Mouse (Mus musculus) limb, embryonic 14.5 days (tissue): ENCODE measurements around the gene Psma5. TPM values are rescaled to one million over a fixed set of nuclear protein-coding genes. Genes with fewer than 3 reads are reported as not detected.
"Not testable (repeated sequence)": the region's sequence is repeated elsewhere in the genome, so short reads cannot be mapped to it uniquely, and the experiment has no call there.

ENCODE experiments used
- ATAC-seq: fragments of 200-750 bp; cut with Nextera tagmentation; 2 replicates; pipeline ENCODE4 v1.8.0; 2017; ENCODE audit warnings: low read depth, moderate number of reproducible peaks, moderate TSS enrichment; ENCODE audit not compliant: low FRiP score
- DNase-seq: peaks from one replicate; pipeline ENCODE4 v3.0.0-alpha.2; 2015; ENCODE audit warnings: low spot score
- H3K27ac ChIP-seq: fragments of 300-500 bp; sonication (generic); replicated peaks from 2 replicates; pipeline ENCODE4 v1.5.1; 2014; ENCODE audit warnings: low read depth, mild to moderate bottlenecking, low read length, moderate library complexity, mixed read lengths
- H3K27me3 ChIP-seq: fragments of 300-500 bp; sonication (generic); 2 replicates; pipeline ENCODE4 v1.6.1; 2014; ENCODE audit warnings: low read length, mixed read lengths; ENCODE audit not compliant: control insufficient read depth, insufficient read depth
- H3K36me3 ChIP-seq: fragments of 300-500 bp; sonication (generic); 2 replicates; pipeline ENCODE4 v1.6.1; 2014; ENCODE audit warnings: mild to moderate bottlenecking, low read length, moderate library complexity, mixed read lengths; ENCODE audit not compliant: control insufficient read depth, insufficient read depth
- H3K4me1 ChIP-seq: fragments of 300-500 bp; sonication (generic); 2 replicates; pipeline ENCODE4 v1.6.1; 2014; ENCODE audit warnings: antibody characterized with exemption, low read length, mixed read lengths; ENCODE audit not compliant: control insufficient read depth, insufficient read depth
- H3K4me2 ChIP-seq: fragments of 300-500 bp; sonication (generic); replicated peaks from 2 replicates; pipeline ENCODE4 v1.6.1; 2014; ENCODE audit warnings: low read depth, mild to moderate bottlenecking, low read length, moderate library complexity; ENCODE audit not compliant: severe bottlenecking
- H3K4me3 ChIP-seq: fragments of 300-500 bp; sonication (generic); replicated peaks from 2 replicates; pipeline ENCODE4 v1.5.1; 2014; ENCODE audit warnings: low read length
- H3K9ac ChIP-seq: fragments of 300-500 bp; sonication (generic); 2 replicates; pipeline ENCODE4 v1.6.1; 2014; ENCODE audit warnings: mild to moderate bottlenecking, low read depth, low read length, moderate library complexity; ENCODE audit not compliant: severe bottlenecking
- H3K9me3 ChIP-seq: fragments of 300-500 bp; sonication (generic); 2 replicates; pipeline ENCODE4 v1.6.1; 2016; ENCODE audit warnings: low read length; ENCODE audit not compliant: control insufficient read depth
- POLR2A ChIP-seq: fragments of 200-500 bp; IDR thresholded peaks from 2 replicates; pipeline ENCODE4 v1.8.0; 2012; ENCODE audit warnings: inconsistent platforms, mild to moderate bottlenecking, moderate library complexity, borderline replicate concordance; ENCODE audit not compliant: insufficient read depth, insufficient read length; ENCODE audit errors: extremely low read depth
- WGBS: fragments of 180-500 bp; shearing (Covaris S2); extraction: QIAGEN DNeasy Blood & Tissue Kit; methylation state at CpG from one replicate; pipeline ENCODE4 v1.1.7; 2014; 5-methylcytosine and 5-hydroxymethylcytosine counted together
- polyA plus RNA-seq, 2 experiments: library from polyadenylated mRNA; depleted of rRNA in 1 of 2; stranded (reverse) in 1 of 2; unstranded in 1 of 2; fragments of >200 nt; fragmentation: Nextera tagmentation in 1 of 2; extraction: Ambion mirVana in 1 of 2; gene quantifications; 2 replicates each; pipeline versions ENCODE4 v1.2.1 to v1.2.3; 2012 to 2014

Psma5 gene
- polyA plus RNA-seq, 2 experiments, result 177 to 312 TPM

DNA sequence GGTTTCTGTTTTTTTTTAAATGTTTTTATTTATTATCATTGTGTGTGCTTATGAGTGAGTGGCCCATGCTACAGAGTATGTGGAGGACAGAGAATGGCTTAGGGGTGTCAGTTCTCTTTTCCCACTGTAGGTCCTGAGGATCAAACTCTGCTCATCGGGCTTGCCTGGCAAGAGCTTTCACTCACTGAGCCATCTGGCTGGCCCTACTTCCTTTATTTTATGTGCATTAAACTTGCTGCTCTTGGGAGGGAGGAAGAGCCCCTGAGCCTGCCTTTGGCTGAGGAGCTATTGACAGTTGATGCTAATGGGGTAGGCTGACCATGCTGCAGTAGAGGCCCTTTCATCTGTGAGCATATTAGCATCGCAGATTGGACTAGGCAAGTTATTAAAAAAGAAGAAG lies 9.9 kb upstream of the Psma5 start:
- Histone ChIP-seq H3K4me3 (no peak overlapping the region), H3K9ac (no peak overlapping the region), H3K4me2 (no peak overlapping the region), H3K27me3 (no peaks in the 10 kb centered on the region), H3K36me3 (no peaks in the 10 kb centered on the region), H3K27ac (no peak overlapping the region), H3K4me1 (no peaks in the 10 kb centered on the region), H3K9me3 (no peaks in the 10 kb centered on the region)
- WGBS, result 84% methylated on average over 2 of the region's 2 CpGs
- DNase-seq (no peak), ATAC-seq (no peak)
- no peak for TF ChIP-seq POLR2A

DNA sequence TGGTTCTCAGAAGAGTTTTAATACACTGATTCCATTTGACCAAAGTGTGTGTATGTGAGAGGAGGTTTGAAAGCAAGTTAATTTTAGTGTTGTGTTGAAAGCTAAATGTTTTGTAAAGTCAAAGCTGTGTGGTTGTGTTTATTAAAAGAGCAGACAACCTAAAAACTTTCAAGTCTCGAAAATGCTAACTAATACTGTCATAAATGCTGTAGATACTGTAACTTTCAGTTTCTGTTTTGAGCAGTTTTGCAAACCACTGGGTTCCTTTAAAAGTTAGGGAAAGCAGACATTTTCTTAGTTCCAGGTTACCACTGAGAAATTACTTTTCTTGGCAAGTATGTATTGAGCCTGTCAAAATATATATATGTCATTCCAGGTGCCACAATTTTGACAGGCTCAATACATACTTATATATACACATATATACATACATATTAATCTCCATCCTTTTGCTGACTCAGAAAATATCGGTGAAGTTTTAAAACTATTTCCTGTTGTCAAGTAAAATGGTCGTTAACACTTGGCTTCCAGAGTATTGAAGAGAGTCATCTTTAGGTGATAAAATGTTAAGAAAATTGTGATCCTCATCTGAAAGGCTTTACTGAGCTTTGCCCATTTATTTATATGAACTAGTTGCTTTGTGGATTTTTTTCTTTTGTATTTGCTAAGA lies 1.2 kb downstream of the Psma5 start:
- no peak for TF ChIP-seq POLR2A

DNA sequence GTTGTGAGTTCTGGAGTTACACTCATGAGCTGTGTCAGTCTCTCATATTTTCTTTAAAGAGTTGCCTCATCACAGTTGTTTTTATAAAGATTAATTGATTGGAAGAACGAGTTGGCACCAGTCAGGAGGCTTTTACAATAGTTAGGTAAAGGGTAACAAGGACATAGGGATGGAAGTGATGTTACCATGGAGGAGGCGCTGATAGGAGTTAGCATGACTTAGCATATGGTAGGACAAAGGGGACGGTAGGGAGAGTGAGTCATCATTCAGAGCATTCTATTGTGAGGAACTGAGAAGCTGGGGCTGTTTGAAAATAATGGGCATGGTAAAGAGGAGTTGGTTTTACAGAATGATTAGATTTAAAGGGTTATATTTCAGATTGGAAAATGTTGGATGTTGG lies 2.6 kb downstream of the Psma5 start:
- Histone ChIP-seq H3K4me1 (peaks cover 14% of the 10 kb centered on the region; the same call in 1 of the 2 replicates), H3K9me3 (no peaks in the 10 kb centered on the region), H3K27me3 (no peaks in the 10 kb centered on the region), H3K9ac (no peak overlapping the region), H3K4me2 (no peak overlapping the region), H3K27ac (no peak overlapping the region), H3K36me3 (peaks cover 18% of the 10 kb centered on the region; the same call in 1 of the 2 replicates), H3K4me3 (no peak overlapping the region)
- no peak for ATAC-seq
- DNase-seq, result no peak
- WGBS, result 84% methylated on average over 3 of the region's 3 CpGs
- TF ChIP-seq POLR2A, result no peak

More for the DNA sequence above, 1.2 kb downstream of the Psma5 start:
- Histone ChIP-seq H3K4me1 (peaks cover 14% of the 10 kb centered on the region; the same call in 1 of the 2 replicates), H3K4me3 (peak overlapping the region; percentile 96), H3K27me3 (no peaks in the 10 kb centered on the region), H3K4me2 (peak overlapping the region; percentile 79), H3K27ac (no peak overlapping the region), H3K9me3 (no peaks in the 10 kb centered on the region), H3K9ac (peak overlapping the region; percentile 88), H3K36me3 (peaks cover 11% of the 10 kb centered on the region; the same call in 1 of the 2 replicates)
- ATAC-seq (no peak), DNase-seq (no peak)
- WGBS, result 69% methylated on average over 3 of the region's 3 CpGs

DNA sequence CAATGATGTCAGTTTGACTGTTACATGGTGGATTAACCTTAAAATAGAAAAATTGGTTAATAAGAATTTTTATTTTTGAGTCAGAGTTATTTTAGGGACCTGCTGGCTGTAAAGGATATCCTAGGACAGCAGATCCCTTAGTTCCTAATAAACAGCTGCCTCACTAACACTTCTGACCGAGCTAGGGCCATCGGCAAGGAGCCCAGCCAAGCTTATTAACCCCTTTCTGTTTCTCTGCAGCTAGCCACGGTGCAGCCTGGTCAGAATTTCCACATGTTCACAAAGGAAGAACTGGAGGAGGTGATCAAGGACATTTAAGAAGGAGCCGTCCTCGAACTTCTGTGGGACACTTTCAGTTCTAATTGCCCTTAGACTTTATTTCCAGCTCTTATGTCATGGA lies 22.8 kb downstream of the Psma5 start:
- not testable (repeated sequence) for H3K4me1 ChIP-seq, H3K4me2 ChIP-seq

DNA sequence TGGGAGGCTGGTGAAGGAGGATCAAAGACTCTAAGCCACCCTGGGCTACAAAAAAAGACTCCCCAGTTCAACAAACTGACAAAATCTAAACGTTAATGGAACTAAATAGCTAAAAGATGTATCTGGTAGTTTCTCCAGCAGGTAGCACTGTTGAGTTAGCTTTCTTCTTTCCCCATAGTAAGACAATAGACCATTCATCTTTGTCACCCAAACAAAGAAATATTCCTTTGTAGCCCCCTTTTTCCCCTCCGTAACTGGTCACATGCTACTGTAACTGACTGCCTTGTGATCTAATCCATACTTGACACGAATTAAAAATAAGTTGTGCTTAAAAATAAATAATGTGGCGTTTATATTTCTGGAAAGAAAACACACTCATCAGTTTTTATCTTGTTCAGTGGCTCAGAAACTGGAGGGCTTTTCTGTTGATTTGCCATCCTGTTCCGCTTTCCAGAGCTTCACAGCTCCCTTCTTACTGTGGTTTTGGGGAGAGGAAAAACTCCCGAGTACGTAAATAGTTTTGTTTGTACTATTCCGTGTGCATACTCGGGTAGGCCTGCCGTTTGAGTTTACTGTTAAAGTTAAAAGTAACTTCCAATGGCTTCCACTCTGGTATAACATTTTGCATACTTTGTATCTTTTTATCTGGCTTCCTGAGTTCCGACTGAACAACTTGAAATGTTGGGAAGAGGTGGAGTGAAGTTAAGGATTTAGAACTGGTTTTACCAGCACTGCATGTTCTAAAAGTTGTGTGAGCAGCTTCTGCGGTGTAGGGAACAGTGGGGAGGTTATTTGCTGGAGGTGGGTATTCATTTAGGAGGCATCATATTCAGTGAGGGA lies 25.9 kb downstream of the Psma5 start:
- H3K4me3 ChIP-seq, result peak overlapping the region; percentile 77; the same call in 1 of the 2 replicates
- no peak for TF ChIP-seq POLR2A
- ATAC-seq, result no peak; the same call in 1 of the 2 replicates

More for the DNA sequence above, 22.8 kb downstream of the Psma5 start:
- H3K9ac ChIP-seq, ATAC-seq, H3K9me3 ChIP-seq, H3K4me3 ChIP-seq, DNase-seq, H3K27ac ChIP-seq, H3K27me3 ChIP-seq: not testable (repeated sequence)
- 62% methylated on average over 4 of the region's 5 CpGs for whole genome bisulfite sequencing
- peaks cover 48% of the 10 kb centered on the region for H3K36me3 ChIP-seq

More for the DNA sequence above, 25.9 kb downstream of the Psma5 start:
- Histone ChIP-seq H3K4me1 (peaks cover 14% of the 10 kb centered on the region; the same call in 1 of the 2 replicates), H3K27me3 (no peaks in the 10 kb centered on the region), H3K9ac (peak overlapping the region; percentile 71; the same call in 1 of the 2 replicates), H3K4me2 (peak overlapping the region; percentile 94; the same call in 1 of the 2 replicates), H3K36me3 (peaks cover 23% of the 10 kb centered on the region), H3K27ac (peak overlapping the region; percentile 63), H3K9me3 (no peaks in the 10 kb centered on the region)
- 30% methylated on average over 12 of the region's 12 CpGs for WGBS
- DNase-seq, result peak; percentile 91
